Mouse (Mus musculus): ENCODE results near the gene Gm21897. TPM values are rescaled to one million over a fixed set of nuclear protein-coding genes. Genes with fewer than 3 reads are reported as not detected.

Gm21897 gene
- polyA plus RNA-seq, 1 experiment = not detected

- no peak for TF ChIP-seq EP300 (IDR thresholded peaks at IDR 0.05; ENCODE audit: insufficient read depth, low read depth, low read length)
- H3K9ac ChIP-seq (ENCODE audit: low read depth, poor library complexity, severe bottlenecking) = no peak overlapping the region
Measured at GRCm38 (mm10) chr16:15354901-15355300, 37.6 kb downstream of the Gm21897 start.

GRCm38 (mm10) chr16:15355339-15355738 is 38.1 kb downstream of the Gm21897 start:
- Histone ChIP-seq H3K4me1 (ENCODE audit: control insufficient read depth, insufficient read depth, low read length) (no peaks in the 10 kb centered on the region), H3K36me3 (ENCODE audit: control insufficient read depth, insufficient read depth, low read length, poor library complexity, severe bottlenecking) (no peaks in the 10 kb centered on the region), H3K9ac (ENCODE audit: low read depth, poor library complexity, severe bottlenecking) (no peak overlapping the region), H3K4me3 (ENCODE audit: low read depth, low read length) (no peak overlapping the region), H3K9me3 (replicated peaks; ENCODE audit: control insufficient read depth, insufficient read depth, low read length, poor library complexity, severe bottlenecking) (no peaks in the 10 kb centered on the region), H3K27me3 (ENCODE audit: control insufficient read depth, insufficient read depth, low read length, poor library complexity, severe bottlenecking) (no peaks in the 10 kb centered on the region), H3K27ac (ENCODE audit: insufficient read depth, low read length) (no peak overlapping the region)
- TF ChIP-seq CTCF (IDR thresholded peaks at IDR 0.05; ENCODE audit: low read depth, low read length) (no peak), EP300 (IDR thresholded peaks at IDR 0.05; ENCODE audit: insufficient read depth, low read depth, low read length) (no peak), POLR2A (IDR thresholded peaks at IDR 0.05; ENCODE audit: insufficient read depth, low read length) (no peak)

More at GRCm38 (mm10) chr16:15354901-15355300, 37.6 kb downstream of the Gm21897 start:
- Histone ChIP-seq H3K36me3 (ENCODE audit: control insufficient read depth, insufficient read depth, low read length, poor library complexity, severe bottlenecking) (no peaks in the 10 kb centered on the region), H3K27me3 (ENCODE audit: control insufficient read depth, insufficient read depth, low read length, poor library complexity, severe bottlenecking) (no peaks in the 10 kb centered on the region), H3K4me1 (ENCODE audit: control insufficient read depth, insufficient read depth, low read length) (no peaks in the 10 kb centered on the region), H3K9me3 (replicated peaks; ENCODE audit: control insufficient read depth, insufficient read depth, low read length, poor library complexity, severe bottlenecking) (no peaks in the 10 kb centered on the region), H3K27ac (ENCODE audit: insufficient read depth, low read length) (no peak overlapping the region), H3K4me3 (ENCODE audit: low read depth, low read length) (no peak overlapping the region)

- no peaks in the 10 kb centered on the region for H3K4me1 ChIP-seq (ENCODE audit: control insufficient read depth, insufficient read depth, low read length)
- H3K4me3 ChIP-seq (ENCODE audit: low read depth, low read length) = no peak overlapping the region
- no peak overlapping the region for H3K9ac ChIP-seq (ENCODE audit: low read depth, poor library complexity, severe bottlenecking)
- H3K36me3 ChIP-seq (ENCODE audit: control insufficient read depth, insufficient read depth, low read length, poor library complexity, severe bottlenecking) = no peaks in the 10 kb centered on the region
- no peak overlapping the region for H3K27ac ChIP-seq (ENCODE audit: insufficient read depth, low read length)
- TF ChIP-seq CTCF (IDR thresholded peaks at IDR 0.05; ENCODE audit: low read depth, low read length) (no peak), POLR2A (IDR thresholded peaks at IDR 0.05; ENCODE audit: insufficient read depth, low read length) (no peak), EP300 (IDR thresholded peaks at IDR 0.05; ENCODE audit: insufficient read depth, low read depth, low read length) (no peak)
- H3K27me3 ChIP-seq (ENCODE audit: control insufficient read depth, insufficient read depth, low read length, poor library complexity, severe bottlenecking) = no peaks in the 10 kb centered on the region
- H3K9me3 ChIP-seq (replicated peaks; ENCODE audit: control insufficient read depth, insufficient read depth, low read length, poor library complexity, severe bottlenecking) = no peaks in the 10 kb centered on the region
Measured at GRCm38 (mm10) chr16:15357766-15358165, 40.5 kb downstream of the Gm21897 start.

GRCm38 (mm10) chr16:15359110-15359782 is 42.0 kb downstream of the Gm21897 start:
- no peak overlapping the region for H3K9ac ChIP-seq (ENCODE audit: low read depth, poor library complexity, severe bottlenecking)
- no peak overlapping the region for H3K4me3 ChIP-seq (ENCODE audit: low read depth, low read length)
- H3K9me3 ChIP-seq (replicated peaks; ENCODE audit: control insufficient read depth, insufficient read depth, low read length, poor library complexity, severe bottlenecking) = no peaks in the 10 kb centered on the region
- H3K27ac ChIP-seq (ENCODE audit: insufficient read depth, low read length) = no peak overlapping the region
- no peaks in the 10 kb centered on the region for H3K4me1 ChIP-seq (ENCODE audit: control insufficient read depth, insufficient read depth, low read length)
- no peaks in the 10 kb centered on the region for H3K27me3 ChIP-seq (ENCODE audit: control insufficient read depth, insufficient read depth, low read length, poor library complexity, severe bottlenecking)
- TF ChIP-seq POLR2A (IDR thresholded peaks at IDR 0.05; ENCODE audit: insufficient read depth, low read length) (no peak), EP300 (IDR thresholded peaks at IDR 0.05; ENCODE audit: insufficient read depth, low read depth, low read length) (no peak), CTCF (IDR thresholded peaks at IDR 0.05; ENCODE audit: low read depth, low read length) (no peak)
- no peaks in the 10 kb centered on the region for H3K36me3 ChIP-seq (ENCODE audit: control insufficient read depth, insufficient read depth, low read length, poor library complexity, severe bottlenecking)

- H3K36me3 ChIP-seq (ENCODE audit: control insufficient read depth, insufficient read depth, low read length, poor library complexity, severe bottlenecking) = no peaks in the 10 kb centered on the region
- TF ChIP-seq CTCF (IDR thresholded peaks at IDR 0.05; ENCODE audit: low read depth, low read length) (no peak), EP300 (IDR thresholded peaks at IDR 0.05; ENCODE audit: insufficient read depth, low read depth, low read length) (no peak), POLR2A (IDR thresholded peaks at IDR 0.05; ENCODE audit: insufficient read depth, low read length) (no peak)
- no peak overlapping the region for H3K27ac ChIP-seq (ENCODE audit: insufficient read depth, low read length)
- no peaks in the 10 kb centered on the region for H3K9me3 ChIP-seq (replicated peaks; ENCODE audit: control insufficient read depth, insufficient read depth, low read length, poor library complexity, severe bottlenecking)
- H3K4me1 ChIP-seq (ENCODE audit: control insufficient read depth, insufficient read depth, low read length) = no peaks in the 10 kb centered on the region
- no peak overlapping the region for H3K4me3 ChIP-seq (ENCODE audit: low read depth, low read length)
- no peaks in the 10 kb centered on the region for H3K27me3 ChIP-seq (ENCODE audit: control insufficient read depth, insufficient read depth, low read length, poor library complexity, severe bottlenecking)
- no peak overlapping the region for H3K9ac ChIP-seq (ENCODE audit: low read depth, poor library complexity, severe bottlenecking)
Measured at GRCm38 (mm10) chr16:15360825-15361224, 43.6 kb downstream of the Gm21897 start.

Data from ES-Bruce4 (cell line).